Mouse (Mus musculus) left cerebral cortex, postnatal 36 days (tissue): ENCODE data around the gene Wwox. TPM values are rescaled to one million over a fixed set of nuclear protein-coding genes. Genes with fewer than 3 reads are reported as not detected.

Experiments used
- DNase-seq, 2 experiments: peaks; one replicate each; pipeline ENCODE4 v3.0.0; 2021 to 2022; ENCODE audit warnings: low spot score in 2 of 2, mixed read lengths in 1 of 2
- intact Hi-C: fragments of 180-260 bp; cut with DNase I; formaldehyde crosslinking; loops from one replicate; pipeline ENCODE4 v1.15.1; 2025
- total RNA-seq, 2 experiments: library from RNA; stranded (reverse); gene quantifications; 2 replicates each; pipeline ENCODE4 v1.2.3; 2021

Gene Wwox
- total RNA-seq, 2 experiments from 2014 or later = 13.3 to 16.5 TPM

DNA sequence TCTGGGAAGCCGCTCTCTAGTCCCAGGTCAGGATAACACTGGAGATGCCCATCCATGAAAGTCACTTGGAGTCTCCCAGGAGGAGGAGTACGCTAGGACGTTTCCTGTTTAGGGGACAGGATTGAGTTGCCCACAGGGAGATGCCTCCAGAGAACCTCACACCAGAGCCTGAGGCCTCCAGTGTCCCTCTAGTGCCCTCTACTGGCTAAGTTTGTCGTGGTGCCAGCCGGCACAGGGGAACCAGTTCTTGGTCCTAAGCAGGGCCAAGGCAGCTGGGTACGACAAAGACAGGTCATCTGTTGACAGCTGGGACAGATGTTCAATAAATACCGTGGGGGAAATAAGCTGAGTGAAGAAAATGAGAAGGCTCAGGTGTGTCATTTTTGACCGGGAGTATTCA is 531.9 kb downstream of the Wwox start:
- intact Hi-C loops = loop anchor here (1.0 to 10.0 kb wide), 5 partner anchors 200 to 1466 kb away; partner anchors contain the start of gene Maf
- peak; percentile 61 to 71 for DNase-seq

- DNase-seq = no peak
- intact Hi-C loops = loop anchor here (5.0 to 10.0 kb wide), 4 partner anchors 431 to 1464 kb away; partner anchors contain the start of gene Maf
These were observed 533.6 kb downstream of the Wwox start for GRCm38 (mm10) chr8:114973002-114973461.

DNA sequence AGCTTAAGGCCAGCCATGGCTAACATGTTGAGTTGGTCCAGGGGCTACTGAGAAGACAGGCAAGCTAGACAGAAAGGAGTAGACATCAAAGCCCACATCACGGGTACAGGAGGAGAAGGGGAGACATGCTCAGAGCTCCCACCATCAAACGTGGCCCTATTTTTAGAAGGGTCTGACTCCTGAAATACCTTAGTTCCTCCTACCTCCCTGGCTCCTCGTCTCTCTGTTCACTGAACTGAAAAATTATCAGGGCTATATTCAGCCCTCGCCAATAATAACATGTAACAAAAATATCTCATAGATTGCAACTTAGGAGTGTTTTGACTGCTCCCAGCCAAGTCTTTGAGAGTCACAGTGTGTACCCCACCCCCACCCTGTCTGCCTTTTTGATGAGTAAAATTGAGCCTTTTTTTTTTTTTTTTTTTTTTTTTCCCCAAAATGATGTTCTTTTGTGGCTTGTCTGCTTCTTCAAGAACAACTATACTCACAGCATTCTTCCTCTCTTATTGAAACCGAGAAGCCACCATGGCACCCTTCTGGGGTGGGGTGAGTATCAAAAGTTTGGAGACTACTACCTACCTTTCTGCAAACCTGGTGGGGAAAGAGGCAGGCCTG is 535.0 kb downstream of the Wwox start:
- intact Hi-C loops = loop anchor here (5.0 to 10.0 kb wide), 4 partner anchors 432 to 1463 kb away; partner anchors contain the start of gene Maf
- DNase-seq = no peak

GRCm38 (mm10) chr8:114977746-114978145 is 538.3 kb downstream of the Wwox start:
- no peak for DNase-seq
- intact Hi-C loops = loop anchor here (10.0 kb wide), 2 partner anchors 523 to 727 kb away; partner anchors contain the start of gene Maf

DNA sequence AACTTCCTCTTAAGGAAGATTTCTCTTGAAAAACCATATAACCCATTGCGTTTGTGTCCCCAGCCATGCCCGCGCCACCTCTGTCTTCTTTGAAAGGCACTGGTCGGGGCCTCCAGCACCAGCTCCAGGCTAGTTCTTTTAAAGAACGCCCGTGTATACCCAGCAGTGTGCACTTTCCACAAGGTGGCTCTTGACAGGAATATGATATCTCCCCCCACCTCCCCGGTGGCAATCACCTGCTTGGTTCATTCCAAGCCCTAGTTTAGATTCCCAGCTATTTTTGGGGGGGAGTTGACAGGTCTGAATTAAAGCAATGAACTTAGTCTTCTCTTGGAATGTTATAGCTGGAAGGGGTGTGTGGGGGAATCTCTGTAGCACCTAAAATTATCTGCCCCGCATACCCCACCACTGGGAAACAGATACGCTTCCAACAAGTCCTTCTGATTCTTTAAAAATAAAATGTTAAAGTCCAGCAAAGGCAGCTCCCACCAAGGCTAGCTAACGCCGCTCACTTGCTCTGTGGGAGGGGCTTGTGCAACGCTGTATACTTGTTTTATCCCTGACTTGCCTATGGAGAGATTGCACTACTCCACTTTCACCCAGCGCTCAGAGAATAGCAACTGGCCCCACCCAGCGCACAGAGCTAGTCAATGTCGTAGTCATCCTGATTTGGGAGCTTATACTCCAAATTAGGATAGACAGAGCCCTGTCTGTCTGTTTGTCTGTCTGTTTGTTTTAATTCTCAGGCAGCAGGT is 538.9 kb downstream of the Wwox start:
- intact Hi-C loops = loop anchor here (10.0 kb wide), 2 partner anchors 524 to 726 kb away; partner anchors contain the start of gene Maf
- DNase-seq = no peak

- no peak for DNase-seq
- intact Hi-C loops = loop anchor here (10.0 kb wide), 2 partner anchors 525 to 725 kb away; partner anchors contain the start of gene Maf
These were observed 540.2 kb downstream of the Wwox start for GRCm38 (mm10) chr8:114979671-114980070.

- DNase-seq = no peak
- intact Hi-C loops = no loop called here
These were observed 543.3 kb downstream of the Wwox start for GRCm38 (mm10) chr8:114982762-114983161.

DNA sequence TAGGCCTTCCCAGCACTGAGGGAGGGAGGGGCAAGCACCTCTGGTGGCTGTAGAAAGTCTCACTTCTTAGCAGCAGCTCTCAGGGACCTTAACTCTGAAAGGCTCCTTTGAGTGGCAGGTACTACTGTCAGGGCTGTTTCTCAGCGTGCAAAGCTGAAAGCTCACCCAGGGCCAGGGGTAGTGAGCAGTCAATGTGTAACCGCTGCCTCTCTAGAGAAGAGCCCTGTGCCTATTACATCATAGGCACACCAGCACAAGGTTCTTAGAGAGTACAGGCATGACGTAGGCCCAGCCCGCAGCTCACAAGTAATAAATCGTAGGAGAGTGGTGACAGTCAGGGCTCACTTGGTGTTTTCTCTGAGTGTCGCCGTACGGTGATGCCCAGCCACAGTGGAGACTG is 545.0 kb downstream of the Wwox start:
- DNase-seq = no peak
- intact Hi-C loops = no loop called here

- no peak for DNase-seq
- intact Hi-C loops = no loop called here
These were observed 546.5 kb downstream of the Wwox start for GRCm38 (mm10) chr8:114985996-114986395.

GRCm38 (mm10) chr8:114986971-114987370 is 547.5 kb downstream of the Wwox start:
- no peak for DNase-seq
- intact Hi-C loops = no loop called here

DNA sequence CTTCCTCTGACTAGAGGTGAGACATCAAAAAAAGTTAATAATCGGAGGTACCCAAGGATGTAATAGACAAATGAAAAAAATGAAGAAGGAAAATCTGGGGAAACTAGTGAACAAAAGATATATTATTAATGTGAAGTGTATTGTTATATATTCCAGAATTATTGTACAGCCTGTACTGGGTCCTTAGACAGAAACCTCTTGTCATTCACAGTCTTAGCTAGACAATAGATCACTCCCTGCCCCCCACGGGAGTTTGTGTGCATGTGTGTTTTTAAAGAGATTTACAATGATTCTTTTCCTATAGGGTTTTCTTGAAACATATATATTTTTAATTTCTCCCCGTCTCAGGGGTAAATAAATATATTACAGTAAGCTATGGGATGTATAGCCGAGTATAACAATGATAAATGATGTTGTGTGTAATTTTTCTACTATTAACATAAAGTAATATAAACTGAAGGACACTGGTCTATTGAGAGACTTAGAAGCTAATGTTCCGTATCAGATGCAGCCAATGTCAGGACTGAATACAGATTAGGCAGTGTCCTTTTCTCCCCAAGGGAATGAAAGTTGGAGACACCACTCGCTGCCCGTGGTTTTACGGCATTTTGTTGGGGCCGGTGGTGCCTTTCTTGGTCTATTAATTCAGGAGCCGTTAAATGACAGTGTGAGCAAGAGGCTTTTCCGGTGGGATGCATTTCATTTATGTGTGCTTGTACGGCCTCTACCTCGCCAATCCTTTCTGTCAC is 551.6 kb downstream of the Wwox start:
- DNase-seq = no peak
- intact Hi-C loops = no loop called here

GRCm38 (mm10) chr8:115000736-115001135 is 561.3 kb downstream of the Wwox start:
- intact Hi-C loops = loop anchor here (10.0 kb wide), 1 partner anchor 154 kb away; no protein-coding TSS in a partner anchor
- DNase-seq = no peak

- DNase-seq = no peak
- intact Hi-C loops = loop anchor here (10.0 kb wide), 1 partner anchor 150 kb away; no protein-coding TSS in a partner anchor
These were observed 565.6 kb downstream of the Wwox start for GRCm38 (mm10) chr8:115005021-115005420.

- intact Hi-C loops = loop anchor here (10.0 kb wide), 1 partner anchor 148 kb away; no protein-coding TSS in a partner anchor
- DNase-seq = no peak
These were observed 567.1 kb downstream of the Wwox start for GRCm38 (mm10) chr8:115006561-115006960.

GRCm38 (mm10) chr8:115007280-115007679 is 567.8 kb downstream of the Wwox start:
- no peak for DNase-seq
- intact Hi-C loops = loop anchor here (10.0 kb wide), 1 partner anchor 148 kb away; no protein-coding TSS in a partner anchor

DNA sequence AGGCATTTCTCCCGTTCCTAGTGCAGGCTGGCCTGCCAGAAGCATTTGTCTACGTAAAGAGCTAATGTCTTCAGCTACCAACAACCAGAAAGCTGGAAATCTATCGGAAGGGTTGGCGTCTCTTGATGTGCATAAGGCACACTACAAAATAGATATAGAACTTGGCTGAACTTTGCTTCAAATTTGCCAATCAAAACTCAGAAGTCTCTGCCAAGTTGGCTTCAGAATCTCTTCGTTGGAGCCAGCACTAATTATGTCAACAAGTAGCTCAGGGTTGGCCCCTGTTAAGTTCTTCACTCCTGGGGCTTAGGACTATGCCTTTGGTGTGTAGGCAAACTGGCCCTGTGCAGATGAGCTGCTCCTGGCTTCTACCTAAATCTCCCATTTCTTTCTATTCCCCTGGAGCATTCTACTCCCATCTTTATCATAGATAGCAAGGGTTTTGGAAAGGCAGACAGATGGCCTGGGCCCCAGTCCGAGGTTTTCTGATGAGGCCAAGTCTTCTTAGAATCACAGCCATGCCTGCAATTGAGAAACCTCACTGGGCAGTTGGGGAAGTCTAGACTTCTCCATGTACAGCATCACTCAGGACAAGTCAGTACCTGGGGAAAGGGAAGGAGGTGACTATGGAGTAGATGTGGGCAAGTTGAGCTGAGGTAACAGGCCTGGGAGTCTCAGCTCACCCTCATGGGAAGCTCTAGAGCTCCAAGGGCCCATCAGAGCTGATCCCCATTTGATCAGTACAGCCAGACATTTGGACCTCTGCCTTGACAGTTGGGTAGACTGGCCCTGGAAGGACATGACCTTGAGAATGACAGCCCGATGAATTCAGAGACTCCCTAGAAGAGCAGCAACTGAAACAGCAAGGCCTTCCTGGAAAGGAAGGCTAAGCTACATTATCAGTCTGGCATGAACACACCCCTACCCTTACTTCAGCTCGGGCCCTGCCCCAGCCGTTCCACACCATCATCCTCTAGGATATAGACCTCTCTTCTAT is 569.5 kb downstream of the Wwox start:
- intact Hi-C loops = loop anchor here (10.0 kb wide), 1 partner anchor 146 kb away; no protein-coding TSS in a partner anchor
- DNase-seq = no peak

DNA sequence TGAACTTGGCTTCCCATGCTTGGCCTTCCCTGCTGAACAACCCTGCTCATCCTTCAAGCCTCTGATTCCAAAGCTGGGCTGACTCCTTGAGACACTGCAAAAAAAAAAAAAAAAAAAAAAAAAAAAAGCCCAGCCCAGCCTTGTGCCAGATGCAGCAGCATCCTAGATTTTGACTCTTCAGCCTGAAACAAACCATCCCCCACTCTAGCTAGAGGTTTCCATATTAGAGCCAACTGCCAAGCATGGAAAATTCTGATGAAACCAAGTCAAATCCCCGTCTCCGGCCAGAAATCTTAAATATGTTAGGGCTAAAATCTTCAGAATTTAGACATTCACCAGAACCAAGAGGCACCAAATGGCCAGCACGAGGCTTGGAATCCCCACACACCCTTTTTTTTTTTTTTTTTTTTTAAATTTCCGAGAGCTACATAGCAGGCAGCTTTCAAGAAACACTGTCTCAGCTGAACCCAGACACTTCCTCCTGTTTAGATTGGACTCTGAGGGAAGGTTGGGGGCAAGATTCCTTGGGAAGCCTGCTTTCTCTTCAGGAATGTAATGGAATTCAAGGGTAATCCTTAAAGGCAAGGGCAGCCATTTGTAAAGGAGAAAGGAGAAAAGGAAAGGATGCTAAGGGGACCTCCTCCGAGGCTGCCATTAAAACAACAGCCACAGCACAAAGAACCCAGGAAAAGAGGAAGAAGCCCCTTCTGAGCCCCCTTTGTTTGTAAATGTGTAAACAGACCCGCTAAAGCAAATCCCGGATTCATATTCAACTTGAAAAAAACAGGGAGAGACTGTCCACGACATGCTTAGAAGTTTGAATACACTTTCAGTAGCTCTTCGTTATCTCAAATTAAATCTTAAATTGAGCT is 570.7 kb downstream of the Wwox start:
- DNase-seq = no peak
- intact Hi-C loops = loop anchor here (10.0 kb wide), 1 partner anchor 145 kb away; no protein-coding TSS in a partner anchor

DNA sequence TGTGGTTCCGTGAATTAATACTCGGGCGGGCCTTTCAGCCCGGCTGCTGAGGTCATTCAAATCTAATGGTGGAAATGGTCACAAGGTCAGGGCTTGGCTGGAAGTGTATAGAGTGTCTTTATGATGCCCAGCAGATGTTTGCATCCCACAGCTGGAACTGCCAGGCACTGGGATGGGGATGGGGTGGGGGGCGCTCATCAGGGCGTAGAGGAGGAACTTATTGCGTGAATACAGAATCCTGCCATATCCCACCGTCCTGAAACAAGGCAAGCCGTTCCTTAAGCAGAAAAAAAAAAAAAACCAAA is 571.3 kb downstream of the Wwox start:
- DNase-seq = no peak
- intact Hi-C loops = no loop called here
